Mouse (Mus musculus) testis, adult 2 months (tissue): ENCODE data around the gene Klf12. TPM values are rescaled to one million over a fixed set of nuclear protein-coding genes. Genes with fewer than 3 reads are reported as not detected.

ENCODE experiments used
- H3K27ac ChIP-seq: fragments of 200-500 bp; 2 replicates; pipeline ENCODE4 v1.5.1; 2012; ENCODE audit warnings: low read depth, low read length; ENCODE audit not compliant: control insufficient read depth, insufficient read depth
- H3K27me3 ChIP-seq: fragments of 200-500 bp; 2 replicates; pipeline ENCODE4 v1.6.1; 2012; ENCODE audit warnings: mild to moderate bottlenecking, low read length, moderate library complexity; ENCODE audit not compliant: control insufficient read depth, insufficient read depth
- H3K36me3 ChIP-seq: fragments of 200-500 bp; 2 replicates; pipeline ENCODE4 v1.6.1; 2012; ENCODE audit warnings: mild to moderate bottlenecking, low read length; ENCODE audit not compliant: control insufficient read depth, insufficient read depth
- H3K4me1 ChIP-seq: fragments of 200-500 bp; 2 replicates; pipeline ENCODE4 v1.6.1; 2012; ENCODE audit warnings: low read length; ENCODE audit not compliant: control insufficient read depth, insufficient read depth
- H3K4me3 ChIP-seq: fragments of 200-500 bp; 2 replicates; pipeline ENCODE4 v1.5.1; 2012; ENCODE audit warnings: low read depth, mild to moderate bottlenecking, low read length, moderate library complexity, mixed read lengths; ENCODE audit not compliant: control insufficient read depth
- CTCF ChIP-seq: fragments of 200-500 bp; IDR thresholded peaks from 2 replicates; pipeline ENCODE4 v1.5.1; 2012; ENCODE audit warnings: low read depth, mild to moderate bottlenecking, inconsistent platforms, low read length, moderate library complexity; ENCODE audit not compliant: control insufficient read depth, insufficient read depth, insufficient replicate concordance
- POLR2A ChIP-seq: fragments of 200-500 bp; IDR thresholded peaks from 2 replicates; pipeline ENCODE4 v1.6.1; 2012; ENCODE audit warnings: low read depth, mild to moderate bottlenecking, inconsistent platforms, low read length, moderate library complexity; ENCODE audit not compliant: control insufficient read depth
- polyA plus RNA-seq: library from polyadenylated mRNA; depleted of rRNA; stranded (reverse); fragments of >200 nt; gene quantifications from 2 replicates; pipeline ENCODE4 v1.2.3, GENCODE M21; 2012; rRNA removed

The Klf12 gene
- 7.5 and 7.9 TPM in 2 replicates for polyA plus RNA-seq

DNA sequence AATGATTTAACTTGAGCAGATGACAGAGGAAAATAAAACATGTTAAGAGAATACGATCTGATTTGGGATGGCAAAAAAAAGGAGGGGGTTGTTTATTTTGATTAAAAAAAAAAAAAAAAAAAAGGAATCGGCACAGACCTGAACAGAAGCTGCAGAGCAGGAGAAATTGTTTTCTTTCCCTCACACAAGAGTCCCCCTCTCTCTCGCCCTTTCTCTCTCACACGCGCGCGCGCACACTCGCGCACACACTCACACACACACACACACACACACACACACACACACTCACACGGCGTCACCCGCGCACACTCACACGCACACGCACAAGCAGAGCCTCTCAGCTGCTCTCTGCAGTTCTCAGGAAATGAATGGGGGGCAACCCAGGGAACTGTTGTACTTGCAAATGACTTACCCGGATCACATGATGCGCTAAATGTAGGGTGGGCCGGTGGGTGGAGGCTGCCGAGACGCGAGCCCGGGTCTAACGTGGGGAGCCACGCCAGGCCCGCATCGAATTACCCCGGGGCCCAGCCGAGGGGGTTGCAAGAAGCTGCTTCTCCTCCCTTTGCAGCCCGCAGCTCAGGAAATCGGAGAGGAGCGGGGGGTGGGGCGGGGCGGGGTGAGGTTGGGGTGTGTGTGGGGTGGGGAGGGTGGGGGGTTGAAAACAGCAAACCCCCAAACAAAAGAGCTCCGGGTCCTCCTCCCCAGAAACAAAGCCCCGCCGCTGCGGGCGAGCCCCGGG, at the start of gene Klf12:
Klf12 (minus strand) TSS at position 561 of the 742 bp plus-strand sequence.
- H3K27ac ChIP-seq: peak within 1 kb of the TSS; percentile 73
- H3K27me3 ChIP-seq: no peaks in the 10 kb centered on the region
- peaks cover 15% of the 10 kb centered on the region for H3K4me1 ChIP-seq
- H3K36me3 ChIP-seq: no peaks in the 10 kb centered on the region
- H3K4me3 ChIP-seq: peak within 1 kb of the TSS; percentile 84
- no peak for TF ChIP-seq POLR2A
- no peak for TF ChIP-seq CTCF

DNA sequence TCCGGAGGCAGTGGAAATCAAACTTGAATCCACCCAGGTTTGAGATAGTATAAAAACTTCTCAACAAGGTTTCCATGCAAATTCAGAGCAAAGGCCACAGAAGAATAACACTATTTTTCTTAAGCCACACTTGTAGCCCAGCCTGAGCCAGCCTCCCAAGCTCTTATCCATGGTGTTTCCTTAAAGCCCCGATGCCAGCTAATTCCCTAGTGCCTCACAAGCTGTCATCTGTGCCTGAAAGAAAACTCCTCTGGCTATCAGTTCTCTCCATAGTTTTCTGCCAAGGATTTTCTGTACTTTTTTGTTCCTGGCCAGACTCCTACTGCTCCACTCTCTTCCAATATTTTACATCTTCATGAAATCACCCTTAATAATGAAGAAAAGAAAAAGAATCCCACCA, 48.9 kb upstream of the Klf12 start:
- Histone ChIP-seq H3K4me1 (no peaks in the 10 kb centered on the region), H3K36me3 (no peaks in the 10 kb centered on the region), H3K4me3 (no peak overlapping the region), H3K27me3 (no peaks in the 10 kb centered on the region), H3K27ac (no peak overlapping the region)
- TF ChIP-seq CTCF (no peak), POLR2A (no peak)

DNA sequence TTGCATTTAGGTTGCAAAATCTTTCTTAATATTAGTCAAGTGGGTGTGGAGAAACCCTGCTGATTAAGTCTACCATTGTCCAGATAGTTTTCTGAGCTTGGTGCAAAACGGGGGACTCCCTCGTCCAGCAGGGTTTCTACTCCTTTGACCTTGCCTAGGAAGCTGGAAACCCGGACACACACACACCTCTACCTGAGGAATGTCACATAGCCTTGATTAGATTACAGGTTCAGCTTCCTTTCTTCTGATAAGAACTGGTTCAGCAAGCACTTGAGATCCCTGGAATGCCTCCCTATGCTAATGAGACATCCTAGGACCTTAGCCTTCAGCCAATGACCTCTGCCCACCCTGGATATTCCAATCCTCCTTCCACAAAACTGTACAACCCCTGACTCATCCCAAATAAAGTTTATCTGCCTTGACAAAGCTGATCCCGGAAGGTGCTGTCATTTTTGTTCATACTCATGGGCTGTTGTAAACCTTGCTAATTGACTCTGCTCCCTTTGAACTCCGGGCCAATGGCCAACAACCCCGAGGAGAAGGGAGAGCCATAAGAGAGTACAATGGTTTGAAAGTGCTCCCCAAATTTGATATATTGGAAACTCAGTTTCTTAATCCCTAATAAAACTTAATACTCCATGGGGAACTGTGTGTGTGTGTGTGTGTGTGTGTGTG, 44.3 kb upstream of the Klf12 start:
- Histone ChIP-seq H3K4me3 (no peak overlapping the region), H3K27ac (no peak overlapping the region), H3K4me1 (no peaks in the 10 kb centered on the region), H3K36me3 (no peaks in the 10 kb centered on the region), H3K27me3 (no peaks in the 10 kb centered on the region)
- no peak for TF ChIP-seq POLR2A
- TF ChIP-seq CTCF: no peak

DNA sequence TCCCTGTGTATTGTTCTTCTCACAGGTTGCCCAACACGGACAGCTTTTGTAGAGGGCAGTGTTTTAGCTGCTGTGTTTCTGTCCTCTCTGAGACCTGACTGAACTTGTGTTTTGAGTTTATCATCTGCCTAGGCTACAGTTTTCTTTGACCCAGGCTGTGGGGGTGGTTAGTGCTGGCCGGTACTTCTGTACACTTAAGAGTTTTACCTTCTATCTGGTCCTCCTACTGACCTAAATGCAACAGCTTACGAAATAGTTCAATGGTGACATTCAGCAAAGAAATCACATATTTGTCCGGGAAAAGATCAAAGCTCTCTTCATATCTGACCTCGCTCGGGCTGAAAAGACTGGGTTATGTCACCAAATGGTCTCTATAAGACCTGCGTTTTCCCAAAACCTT, 39.8 kb upstream of the Klf12 start:
- Histone ChIP-seq H3K27ac (no peak overlapping the region), H3K27me3 (no peaks in the 10 kb centered on the region), H3K4me3 (no peak overlapping the region), H3K36me3 (no peaks in the 10 kb centered on the region), H3K4me1 (no peaks in the 10 kb centered on the region)
- TF ChIP-seq POLR2A (no peak), CTCF (no peak)

DNA sequence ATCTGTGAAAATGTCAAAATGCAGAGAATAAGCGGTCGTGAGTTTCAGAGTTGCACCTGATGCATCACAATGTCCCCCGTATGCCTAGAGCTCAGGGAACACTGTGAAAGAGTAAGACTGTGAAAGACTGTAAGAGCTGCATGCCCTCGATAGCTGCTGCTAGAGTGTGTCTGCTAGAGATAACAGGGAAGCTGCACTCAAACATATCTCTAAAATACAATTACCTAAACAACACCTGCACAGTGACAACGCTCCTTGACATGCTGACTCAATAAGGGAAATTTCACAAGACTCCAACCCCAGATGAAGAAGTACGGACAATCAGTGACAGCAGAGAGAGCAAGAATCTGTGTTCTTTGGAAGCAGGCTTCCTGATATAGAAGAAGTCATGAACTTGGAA, 37.5 kb upstream of the Klf12 start:
- no peak overlapping the region for H3K27ac ChIP-seq
- TF ChIP-seq CTCF (no peak), POLR2A (no peak)
- H3K27me3 ChIP-seq: no peaks in the 10 kb centered on the region
- no peaks in the 10 kb centered on the region for H3K4me1 ChIP-seq
- H3K36me3 ChIP-seq: no peaks in the 10 kb centered on the region
- H3K4me3 ChIP-seq: no peak overlapping the region

DNA sequence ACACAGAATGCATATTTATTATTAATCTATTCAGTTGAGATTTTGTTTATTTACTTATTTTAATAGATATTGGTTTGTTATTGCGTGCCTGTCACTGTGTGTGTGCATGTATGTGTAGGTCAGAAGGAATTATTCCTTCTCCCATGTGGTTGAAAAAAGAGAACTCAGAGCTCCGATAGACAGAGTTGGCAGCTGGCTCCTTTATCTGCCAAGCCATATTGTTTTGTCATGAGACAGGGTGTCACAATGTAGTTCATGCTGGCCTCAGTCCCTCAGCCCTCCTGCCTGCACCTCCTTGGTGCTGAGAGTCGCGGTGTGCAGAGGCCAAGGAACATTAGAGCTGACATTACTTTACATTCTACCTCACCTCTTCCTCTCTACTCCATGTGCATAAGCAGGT, 32.3 kb upstream of the Klf12 start:
- no peaks in the 10 kb centered on the region for H3K27me3 ChIP-seq
- no peak overlapping the region for H3K27ac ChIP-seq
- H3K4me1 ChIP-seq: peaks cover 3% of the 10 kb centered on the region; the same call in 1 of the 2 replicates
- H3K36me3 ChIP-seq: no peaks in the 10 kb centered on the region
- H3K4me3 ChIP-seq: no peak overlapping the region
- TF ChIP-seq CTCF: no peak
- no peak for TF ChIP-seq POLR2A

DNA sequence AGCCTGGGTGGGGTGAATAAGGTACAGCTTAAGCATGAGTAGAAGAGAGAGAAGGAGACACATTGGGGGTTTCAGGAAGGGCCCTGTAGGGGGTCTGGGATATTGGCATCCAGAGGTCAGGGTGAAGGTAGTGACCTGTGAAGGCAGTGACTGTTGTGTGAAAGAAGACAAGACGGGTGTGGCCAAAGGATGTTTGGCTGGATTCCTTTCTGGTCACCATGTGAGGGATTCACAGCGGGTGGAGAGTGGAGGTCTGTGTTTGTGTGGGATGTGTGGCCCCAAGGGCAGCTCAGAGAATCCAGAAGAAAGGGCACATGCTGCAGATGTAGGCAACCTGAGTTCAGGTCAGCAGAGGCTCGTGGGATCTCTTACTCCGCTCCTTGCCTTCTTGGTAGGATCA, 29.6 kb upstream of the Klf12 start:
- Histone ChIP-seq H3K27ac (no peak overlapping the region), H3K4me1 (peaks cover 3% of the 10 kb centered on the region; the same call in 1 of the 2 replicates), H3K4me3 (no peak overlapping the region), H3K27me3 (no peaks in the 10 kb centered on the region), H3K36me3 (no peaks in the 10 kb centered on the region)
- no peak for TF ChIP-seq POLR2A
- TF ChIP-seq CTCF: no peak
